Mouse (Mus musculus) cerebellum, adult 2 months (tissue): ENCODE results near the gene Gm16253.

ENCODE experiments used
- CTCF ChIP-seq: fragments of 200-500 bp; IDR thresholded peaks from 2 replicates; pipeline ENCODE4 v1.5.1; 2011; ENCODE audit warnings: low read depth, mild to moderate bottlenecking, control low read depth, low read length, moderate library complexity, borderline replicate concordance; ENCODE audit not compliant: insufficient read depth
- POLR2A ChIP-seq: fragments of 200-500 bp; IDR thresholded peaks from 2 replicates; pipeline ENCODE4 v1.6.1; 2011; ENCODE audit warnings: low read length, control low read depth, borderline replicate concordance; ENCODE audit not compliant: insufficient read depth

DNA sequence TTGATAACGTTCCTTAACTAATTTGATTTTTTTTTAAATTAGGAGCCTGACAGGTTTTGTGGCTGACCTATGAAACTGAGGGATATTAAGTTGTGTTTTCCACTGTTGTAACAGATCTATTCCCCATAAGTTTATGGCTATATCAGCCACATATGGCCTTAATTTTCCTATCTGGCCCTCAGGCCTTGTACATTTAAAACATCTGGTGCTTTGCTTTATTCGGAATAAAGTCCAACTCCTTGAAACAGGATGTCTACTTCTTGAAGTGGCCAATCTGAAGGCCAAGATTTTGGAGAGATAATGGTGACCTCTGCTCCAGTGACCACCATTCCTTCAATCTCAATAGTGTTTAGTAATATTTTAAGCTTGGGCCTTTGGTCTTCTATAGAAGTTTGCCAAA is 37.5 kb upstream of the Gm16253 start:
- TF ChIP-seq CTCF (no peak), POLR2A (no peak)
